Mouse (Mus musculus): Measurements from ENCODE around the gene Pds5b. TPM values are rescaled to one million over a fixed set of nuclear protein-coding genes. Genes with fewer than 3 reads are reported as not detected.
A peak's percentile ranks its signal among the peaks of the same experiment; 100 is the strongest.

The Pds5b gene
- total and polyA plus RNA-seq, 2 experiments from 2014 or later = 17.2 to 50.0 TPM

DNA sequence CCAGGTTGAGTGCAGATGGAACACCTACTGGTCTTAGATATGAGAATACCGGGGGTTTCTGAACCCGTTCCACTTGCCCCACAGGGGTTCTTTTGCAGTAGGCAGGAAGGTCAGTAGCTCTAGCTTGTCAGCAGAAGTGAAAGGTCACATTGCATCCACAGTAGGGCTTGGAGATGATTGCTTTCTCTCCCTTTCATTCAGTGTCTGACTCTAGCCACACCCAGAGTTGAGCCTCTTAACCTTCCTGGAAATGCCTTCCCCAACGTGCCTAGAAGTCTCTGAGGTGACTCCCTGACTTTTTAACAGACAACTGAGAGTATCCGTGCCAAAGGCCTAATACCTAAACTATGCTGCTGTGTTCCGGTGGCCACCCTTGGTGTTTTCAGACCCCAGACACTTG, 146.0 kb downstream of the Pds5b start:
- Histone ChIP-seq H3K4me2 (ENCODE audit: low read depth) (no peak overlapping the region), H3K9ac (no peak overlapping the region), H3K4me3 (ENCODE audit: low read depth, low read length) (no peak overlapping the region), H3K9me3 (ENCODE audit: low read length) (no peaks in the 10 kb centered on the region), H3K27me3 (ENCODE audit: insufficient read depth, low read length) (no peaks in the 10 kb centered on the region), H3K36me3 (ENCODE audit: insufficient read depth) (no peaks in the 10 kb centered on the region), H3K27ac (ENCODE audit: low read depth, low read length) (no peak overlapping the region), H3K4me1 (ENCODE audit: insufficient read depth) (no peaks in the 10 kb centered on the region)
- WGBS = 85% methylated on average over 5 of the region's 5 CpGs
- TF ChIP-seq CTCF (IDR thresholded peaks at IDR 0.05; ENCODE audit: low read depth) = no peak
- no peak for DNase-seq
- no peak for ATAC-seq

DNA sequence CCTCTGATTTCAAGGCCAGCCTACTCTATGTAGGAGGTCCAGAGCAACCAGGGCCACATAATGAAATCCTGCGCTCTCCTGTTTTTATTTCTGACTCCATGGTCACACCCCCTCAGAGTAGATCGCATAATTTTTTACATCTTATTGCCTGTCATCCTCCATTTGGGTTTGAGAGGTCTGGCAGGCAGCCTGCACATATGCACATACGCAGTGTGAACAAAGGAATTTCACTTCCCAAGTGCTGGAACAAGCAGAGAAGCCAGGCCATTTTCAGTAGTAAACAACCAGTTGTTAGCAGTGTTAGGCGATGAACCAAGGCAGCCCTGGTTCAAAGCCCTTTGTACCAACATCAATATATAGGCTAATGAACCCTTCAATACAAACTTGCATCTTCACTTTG, 147.6 kb downstream of the Pds5b start:
- no peak overlapping the region for H3K4me2 ChIP-seq (ENCODE audit: low read depth)
- H3K9ac ChIP-seq = no peak overlapping the region
- H3K27me3 ChIP-seq (ENCODE audit: insufficient read depth, low read length) = no peaks in the 10 kb centered on the region
- H3K36me3 ChIP-seq (ENCODE audit: insufficient read depth) = no peaks in the 10 kb centered on the region
- no peak overlapping the region for H3K4me3 ChIP-seq (ENCODE audit: low read depth, low read length)
- WGBS = 60% methylated on average over 4 of the region's 4 CpGs
- ATAC-seq (peak; percentile 16; the same call in 1 of the 2 replicates), DNase-seq (peak; percentile 38)
- no peak for TF ChIP-seq CTCF (IDR thresholded peaks at IDR 0.05; ENCODE audit: low read depth)
- no peaks in the 10 kb centered on the region for H3K9me3 ChIP-seq (ENCODE audit: low read length)
- H3K4me1 ChIP-seq (ENCODE audit: insufficient read depth) = no peaks in the 10 kb centered on the region
- no peak overlapping the region for H3K27ac ChIP-seq (ENCODE audit: low read depth, low read length)

DNA sequence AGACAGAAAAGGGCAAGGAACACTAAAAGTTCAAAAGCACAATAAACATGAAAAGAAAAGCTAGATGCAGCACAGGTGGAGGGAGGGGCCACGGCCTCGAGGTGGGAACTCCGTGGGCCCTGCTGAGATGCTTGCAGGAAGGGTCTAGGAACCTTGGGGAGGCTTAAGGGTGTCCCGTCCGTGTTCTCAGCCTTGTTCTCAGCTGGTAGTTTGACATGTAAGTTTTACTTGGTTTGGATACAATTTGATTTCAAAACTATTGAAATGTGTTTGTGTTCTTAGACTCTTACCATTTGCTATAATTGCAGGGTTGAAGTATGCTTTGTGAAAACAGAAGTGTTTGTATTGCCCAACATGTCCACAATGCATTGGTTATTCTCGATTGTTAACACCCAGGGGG, 149.2 kb downstream of the Pds5b start:
- 81% methylated on average over 6 of the region's 6 CpGs for WGBS
- no peaks in the 10 kb centered on the region for H3K9me3 ChIP-seq (ENCODE audit: low read length)
- no peak overlapping the region for H3K27ac ChIP-seq (ENCODE audit: low read depth, low read length)
- H3K4me1 ChIP-seq (ENCODE audit: insufficient read depth) = no peaks in the 10 kb centered on the region
- H3K27me3 ChIP-seq (ENCODE audit: insufficient read depth, low read length) = no peaks in the 10 kb centered on the region
- no peak overlapping the region for H3K4me3 ChIP-seq (ENCODE audit: low read depth, low read length)
- no peaks in the 10 kb centered on the region for H3K36me3 ChIP-seq (ENCODE audit: insufficient read depth)
- H3K4me2 ChIP-seq (ENCODE audit: low read depth) = no peak overlapping the region
- TF ChIP-seq CTCF (IDR thresholded peaks at IDR 0.05; ENCODE audit: low read depth) = no peak
- no peak for ATAC-seq
- no peak overlapping the region for H3K9ac ChIP-seq
- DNase-seq = no peak

DNA sequence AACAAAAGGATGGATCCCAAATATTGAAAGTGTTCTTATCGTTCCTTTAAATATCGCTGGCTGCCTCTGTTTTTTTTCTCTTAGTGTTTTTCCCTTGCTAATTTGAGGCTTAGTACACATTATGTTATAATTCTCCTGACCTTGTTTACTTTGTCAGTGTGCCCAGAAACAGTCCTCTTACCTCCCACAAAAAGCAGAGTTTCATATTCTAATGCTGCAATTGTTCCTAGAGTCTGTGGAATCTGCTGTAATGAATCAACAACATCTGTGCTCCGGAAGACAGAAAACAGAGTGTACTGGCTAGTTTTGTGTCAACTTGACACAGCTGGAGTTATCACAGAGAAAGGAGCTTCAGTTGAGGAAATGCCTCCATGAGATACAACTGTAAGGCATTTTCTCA, 149.8 kb downstream of the Pds5b start:
- TF ChIP-seq CTCF (IDR thresholded peaks at IDR 0.05; ENCODE audit: low read depth) = no peak
- ATAC-seq (no peak), DNase-seq (no peak)
- Histone ChIP-seq H3K4me3 (ENCODE audit: low read depth, low read length) (no peak overlapping the region), H3K27ac (ENCODE audit: low read depth, low read length) (no peak overlapping the region), H3K4me1 (ENCODE audit: insufficient read depth) (no peaks in the 10 kb centered on the region), H3K9me3 (ENCODE audit: low read length) (no peaks in the 10 kb centered on the region), H3K9ac (no peak overlapping the region), H3K27me3 (ENCODE audit: insufficient read depth, low read length) (no peaks in the 10 kb centered on the region), H3K4me2 (ENCODE audit: low read depth) (no peak overlapping the region), H3K36me3 (ENCODE audit: insufficient read depth) (no peaks in the 10 kb centered on the region)
- 94% methylated on average over 3 of the region's 3 CpGs for WGBS

DNA sequence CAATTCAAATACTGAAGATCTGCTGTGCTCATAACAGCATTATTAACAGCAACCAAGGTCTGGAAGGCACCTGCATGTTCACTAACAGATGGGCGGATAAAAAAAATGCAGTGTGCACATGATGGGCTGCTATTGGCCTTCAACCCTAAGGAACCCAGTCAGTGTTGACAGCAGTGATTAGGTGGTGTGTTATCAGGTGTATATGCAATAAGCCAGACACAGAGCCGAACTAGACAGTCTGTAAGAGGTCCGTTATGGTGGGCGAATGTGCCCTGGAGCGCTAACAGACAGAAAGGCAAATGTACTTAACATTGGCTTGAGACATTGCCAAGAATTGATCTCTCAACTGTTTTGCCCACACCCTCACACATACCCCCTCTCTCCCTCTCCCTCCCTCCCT, 156.0 kb downstream of the Pds5b start:
- ATAC-seq (no peak), DNase-seq (no peak)
- 93% methylated on average over 5 of the region's 5 CpGs for WGBS
- H3K27ac ChIP-seq (ENCODE audit: low read depth, low read length) = no peak overlapping the region
- no peak overlapping the region for H3K4me3 ChIP-seq (ENCODE audit: low read depth, low read length)
- H3K27me3 ChIP-seq (ENCODE audit: insufficient read depth, low read length) = no peaks in the 10 kb centered on the region
- H3K36me3 ChIP-seq (ENCODE audit: insufficient read depth) = no peaks in the 10 kb centered on the region
- no peak overlapping the region for H3K9ac ChIP-seq
- H3K4me1 ChIP-seq (ENCODE audit: insufficient read depth) = no peaks in the 10 kb centered on the region
- H3K9me3 ChIP-seq (ENCODE audit: low read length) = no peaks in the 10 kb centered on the region
- no peak for TF ChIP-seq CTCF (IDR thresholded peaks at IDR 0.05; ENCODE audit: low read depth)
- H3K4me2 ChIP-seq (ENCODE audit: low read depth) = no peak overlapping the region

DNA sequence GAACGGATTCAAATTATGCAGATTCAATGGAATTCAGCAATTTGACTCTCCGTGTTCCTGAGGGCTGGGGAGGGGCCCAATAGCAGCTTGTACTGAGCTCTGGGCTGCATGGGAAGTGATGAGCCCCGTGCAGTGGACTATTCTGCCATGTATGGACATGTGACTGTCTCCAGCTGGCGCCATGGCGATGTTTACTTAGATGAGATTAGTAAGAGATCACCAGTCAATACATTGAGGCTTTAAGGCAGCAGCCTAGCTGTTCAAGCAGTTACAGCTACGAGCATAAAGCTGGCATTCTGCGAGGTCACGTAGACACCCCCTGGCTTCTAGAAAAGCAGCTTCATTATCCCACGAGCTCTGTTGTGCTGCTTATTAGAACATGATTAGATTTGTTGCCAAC, 157.2 kb downstream of the Pds5b start:
- ATAC-seq (peak; percentile 61), DNase-seq (peak; percentile 26)
- WGBS = 36% methylated on average over 9 of the region's 9 CpGs
- no peaks in the 10 kb centered on the region for H3K36me3 ChIP-seq (ENCODE audit: insufficient read depth)
- H3K27ac ChIP-seq (ENCODE audit: low read depth, low read length) = no peak overlapping the region
- H3K27me3 ChIP-seq (ENCODE audit: insufficient read depth, low read length) = no peaks in the 10 kb centered on the region
- H3K9ac ChIP-seq = no peak overlapping the region
- H3K4me2 ChIP-seq (ENCODE audit: low read depth) = no peak overlapping the region
- no peak for TF ChIP-seq CTCF (IDR thresholded peaks at IDR 0.05; ENCODE audit: low read depth)
- no peaks in the 10 kb centered on the region for H3K9me3 ChIP-seq (ENCODE audit: low read length)
- no peak overlapping the region for H3K4me3 ChIP-seq (ENCODE audit: low read depth, low read length)
- H3K4me1 ChIP-seq (ENCODE audit: insufficient read depth) = no peaks in the 10 kb centered on the region

DNA sequence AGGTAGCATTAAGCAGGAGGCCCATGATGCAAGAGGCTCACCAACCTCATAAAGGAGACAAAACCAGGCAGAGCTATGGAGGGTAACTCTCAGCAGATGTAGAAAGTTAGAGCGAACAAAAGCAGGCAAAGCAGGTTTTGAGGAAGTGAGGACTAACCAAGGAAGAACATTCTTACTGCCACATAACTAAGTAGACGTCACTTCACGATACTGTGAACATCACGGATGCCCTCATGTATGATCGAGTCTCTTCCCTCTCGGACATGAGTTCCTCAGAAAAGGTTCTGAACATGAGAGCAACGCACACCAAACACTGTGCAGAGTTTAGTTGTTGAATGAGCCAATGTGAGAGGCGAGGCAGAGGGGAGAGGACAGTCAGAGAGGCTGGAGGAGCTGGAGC, 163.2 kb downstream of the Pds5b start:
- Histone ChIP-seq H3K9ac (no peak overlapping the region), H3K27ac (ENCODE audit: low read depth, low read length) (no peak overlapping the region), H3K36me3 (ENCODE audit: insufficient read depth) (no peaks in the 10 kb centered on the region), H3K9me3 (ENCODE audit: low read length) (peaks cover 6% of the 10 kb centered on the region; the same call in 1 of the 2 replicates), H3K27me3 (ENCODE audit: insufficient read depth, low read length) (no peaks in the 10 kb centered on the region), H3K4me1 (ENCODE audit: insufficient read depth) (no peaks in the 10 kb centered on the region), H3K4me3 (ENCODE audit: low read depth, low read length) (no peak overlapping the region), H3K4me2 (ENCODE audit: low read depth) (no peak overlapping the region)
- DNase-seq (no peak), ATAC-seq (no peak)
- no peak for TF ChIP-seq CTCF (IDR thresholded peaks at IDR 0.05; ENCODE audit: low read depth)
- 96% methylated on average over 8 of the region's 8 CpGs for WGBS
